Mouse (Mus musculus) megakaryocyte, embryonic 14.5 days (primary cell): ENCODE measurements at regions not wholly inside any gene's neighbourhood (a gene's known extent, or its start where the extent isn't known, plus 50 kb on each side); places are given as distances from the start of the nearest gene placed in this dataset.

Experiments
- FLI1 ChIP-seq: IDR thresholded peaks from 2 replicates; pipeline ENCODE4 v1.6.1; 2012; ENCODE audit warnings: low read length, inconsistent platforms, mixed read lengths
- GATA1 ChIP-seq: IDR thresholded peaks from 3 replicates; pipeline ENCODE4 v1.6.1; 2012; ENCODE audit warnings: mixed read lengths, low read length, inconsistent platforms, borderline replicate concordance

- no peak for TF ChIP-seq GATA1
- TF ChIP-seq FLI1, result no peak
These were observed 275.7 kb upstream of the Ptbp2 start for GRCm38 (mm10) chr3:120059959-120060358.
